Mouse (Mus musculus) kidney, postnatal 0 days (tissue): ENCODE data around the gene Gnaz. TPM values are rescaled to one million over a fixed set of nuclear protein-coding genes. Genes with fewer than 3 reads are reported as not detected.

Experiments
- ATAC-seq: fragments of 200-750 bp; cut with Nextera tagmentation; replicated peaks from 2 replicates; pipeline ENCODE4 v1.8.0; 2017; ENCODE audit warnings: low read depth, moderate number of reproducible peaks, moderate TSS enrichment, moderate library complexity; ENCODE audit not compliant: low FRiP score
- DNase-seq: peaks from one replicate; pipeline ENCODE4 v3.0.0-alpha.2; 2016; ENCODE audit warnings: low spot score
- H3K27ac ChIP-seq: fragments of 300-500 bp; sonication (generic); 2 replicates; pipeline ENCODE4 v1.5.1; 2014; ENCODE audit warnings: mild to moderate bottlenecking
- H3K27me3 ChIP-seq: fragments of 300-500 bp; sonication (generic); 2 replicates; pipeline ENCODE4 v1.6.1; 2014; ENCODE audit warnings: low read length, mixed read lengths; ENCODE audit not compliant: insufficient read depth
- H3K36me3 ChIP-seq: fragments of 300-500 bp; sonication (generic); 2 replicates; pipeline ENCODE4 v1.6.1; 2014; ENCODE audit warnings: low read length, mixed read lengths; ENCODE audit not compliant: insufficient read depth
- H3K4me1 ChIP-seq: fragments of 300-500 bp; sonication (generic); replicated peaks from 2 replicates; pipeline ENCODE4 v1.6.1; 2014; ENCODE audit warnings: antibody characterized with exemption, low read length, mixed read lengths; ENCODE audit not compliant: insufficient read depth
- H3K4me2 ChIP-seq: fragments of 300-500 bp; sonication (generic); 2 replicates; pipeline ENCODE4 v1.6.1; 2014; ENCODE audit warnings: mild to moderate bottlenecking, low read length, moderate library complexity, mixed read lengths
- H3K4me3 ChIP-seq: fragments of 300-500 bp; sonication (generic); replicated peaks from 2 replicates; pipeline ENCODE4 v1.5.1; 2014; ENCODE audit warnings: low read depth, low read length
- H3K9ac ChIP-seq: fragments of 300-500 bp; sonication (generic); 2 replicates; pipeline ENCODE4 v1.6.1; 2014; ENCODE audit warnings: low read depth, low read length
- H3K9me3 ChIP-seq: fragments of 300-500 bp; sonication (generic); replicated peaks from 2 replicates; pipeline ENCODE4 v1.6.1; 2016; ENCODE audit warnings: low read length, inconsistent platforms, mixed read lengths
- CTCF ChIP-seq: IDR thresholded peaks from 2 replicates; pipeline ENCODE4 v1.5.1; 2016; ENCODE audit warnings: antibody characterized with exemption, low read depth, mild to moderate bottlenecking, moderate library complexity
- WGBS: fragments of 180-500 bp; shearing (Covaris S2); extraction: QIAGEN DNeasy Blood & Tissue Kit; methylation state at CpG from one replicate; pipeline ENCODE4 v1.1.7; 2014; 5-methylcytosine and 5-hydroxymethylcytosine counted together
- polyA plus RNA-seq: library from polyadenylated mRNA; unstranded; fragments of >200 nt; fragmentation: Nextera tagmentation; extraction: Ambion mirVana; gene quantifications from 2 replicates; pipeline ENCODE4 v1.2.1, GENCODE M21; 2015

Gnaz gene
- polyA plus RNA-seq, 1 experiment from 2014 or later: 5.6 TPM

DNA sequence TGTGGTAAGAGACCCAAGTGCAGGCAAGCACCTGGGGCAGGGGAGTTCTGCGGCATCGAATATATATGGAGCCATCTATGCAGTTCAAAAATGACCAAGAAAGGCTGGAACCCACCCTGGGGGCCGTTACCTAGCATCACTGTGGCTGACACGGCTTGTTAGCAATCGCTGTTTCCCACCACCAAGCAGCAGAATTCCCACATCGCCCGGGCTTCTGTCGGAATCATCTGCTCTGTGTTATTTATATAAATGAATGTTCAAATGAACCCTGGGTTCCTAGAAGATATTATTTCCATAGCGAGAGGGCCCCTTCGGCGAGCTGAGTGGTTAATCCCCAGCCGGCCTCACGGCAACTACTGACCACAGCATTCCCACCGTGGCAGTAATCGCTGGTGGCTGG is 43.7 kb downstream of the Gnaz start:
- WGBS: 92% methylated on average over 15 of the region's 15 CpGs
- Histone ChIP-seq H3K4me1 (0 out of 2 replicates have a peak, but pooled peaks cover 5% of the 10 kb centered on the region), H3K36me3 (no peaks in the 10 kb centered on the region), H3K4me2 (no peak overlapping the region), H3K27me3 (no peaks in the 10 kb centered on the region), H3K9ac (no peak overlapping the region), H3K27ac (no peak overlapping the region), H3K4me3 (no peak overlapping the region), H3K9me3 (no peaks in the 10 kb centered on the region)
- TF ChIP-seq CTCF: no peak
- DNase-seq (no peak), ATAC-seq (no peak)

DNA sequence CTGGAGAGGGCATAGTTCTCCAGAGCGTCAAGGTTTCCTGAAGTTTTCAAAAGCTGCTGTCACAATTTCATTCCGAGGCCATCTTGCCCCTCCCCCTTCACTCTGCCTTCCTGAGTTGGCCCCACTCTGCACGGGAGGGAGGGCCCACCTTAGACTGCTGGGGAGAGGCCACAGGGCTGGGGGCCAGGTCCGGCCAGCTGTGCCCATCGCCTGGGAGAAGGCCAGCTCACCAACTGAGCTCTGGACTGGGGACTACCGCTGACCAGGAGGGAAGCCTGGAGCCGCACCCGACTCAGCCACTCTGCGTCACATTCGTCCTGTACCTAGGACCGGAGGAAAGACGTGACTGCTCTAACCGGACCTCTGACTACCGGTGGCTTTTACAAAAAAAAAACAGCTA is 48.5 kb downstream of the Gnaz start:
- no peak for DNase-seq
- H3K4me3 ChIP-seq: no peak overlapping the region
- no peak overlapping the region for H3K4me2 ChIP-seq
- H3K36me3 ChIP-seq: no peaks in the 10 kb centered on the region
- H3K4me1 ChIP-seq: no peaks in the 10 kb centered on the region
- H3K9ac ChIP-seq: no peak overlapping the region
- H3K27ac ChIP-seq: no peak overlapping the region
- H3K27me3 ChIP-seq: no peaks in the 10 kb centered on the region
- H3K9me3 ChIP-seq: no peaks in the 10 kb centered on the region
- no peak for TF ChIP-seq CTCF
- 69% methylated on average over 14 of the region's 14 CpGs for WGBS
- no peak for ATAC-seq

DNA sequence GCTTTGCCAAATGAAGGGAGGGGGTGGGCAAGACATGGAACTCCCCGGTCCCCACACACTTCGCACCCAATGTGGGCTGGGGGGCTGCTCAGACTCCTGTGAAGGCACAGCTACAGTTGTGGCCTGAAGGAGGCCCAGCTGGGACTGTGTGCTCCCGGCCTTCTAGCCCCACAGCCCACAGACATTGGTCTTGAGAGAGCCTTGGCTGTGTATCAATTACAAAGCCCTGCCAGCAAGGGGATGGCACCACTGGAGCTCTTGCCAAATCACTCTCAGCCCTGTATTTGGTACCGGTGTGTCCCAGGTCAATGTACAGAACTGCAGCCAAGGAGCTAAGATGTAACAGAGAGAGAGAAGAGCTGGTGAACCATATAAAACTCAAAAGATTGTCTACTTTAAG is 49.5 kb downstream of the Gnaz start:
- no peak for TF ChIP-seq CTCF
- no peak overlapping the region for H3K4me2 ChIP-seq

DNA sequence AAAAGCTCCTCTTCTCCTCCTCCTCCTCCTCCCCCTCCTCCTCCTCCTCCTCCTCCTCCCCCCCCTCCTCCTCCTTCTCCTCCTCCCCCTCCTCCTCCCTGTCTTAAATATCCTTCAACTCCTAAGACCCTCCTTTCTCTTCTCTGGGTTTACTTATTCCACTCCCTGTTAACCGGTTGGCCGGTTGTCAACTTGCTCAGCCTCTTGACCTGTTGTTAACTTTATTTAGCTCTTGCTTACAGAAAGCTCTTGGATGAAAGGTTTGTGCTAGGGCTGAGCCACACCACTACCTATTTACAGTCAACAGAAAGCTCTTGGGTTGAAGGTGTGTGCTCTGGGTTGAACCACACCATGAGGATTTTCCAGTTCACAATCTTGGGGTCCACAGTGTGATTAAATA is 53.3 kb downstream of the Gnaz start:
- Histone ChIP-seq H3K9me3 (no peaks in the 10 kb centered on the region), H3K4me1 (no peaks in the 10 kb centered on the region), H3K4me3 (no peak overlapping the region), H3K9ac (no peak overlapping the region), H3K27ac (no peak overlapping the region), H3K4me2 (no peak overlapping the region), H3K36me3 (no peaks in the 10 kb centered on the region), H3K27me3 (no peaks in the 10 kb centered on the region)
- DNase-seq (peak; percentile 13), ATAC-seq (no peak)
- TF ChIP-seq CTCF: no peak
- WGBS: 17% methylated on average over 2 of the region's 2 CpGs

More for the DNA sequence above, 49.5 kb downstream of the Gnaz start:
- Histone ChIP-seq H3K27me3 (no peaks in the 10 kb centered on the region), H3K4me3 (no peak overlapping the region), H3K36me3 (no peaks in the 10 kb centered on the region), H3K9ac (no peak overlapping the region), H3K27ac (no peak overlapping the region), H3K9me3 (no peaks in the 10 kb centered on the region), H3K4me1 (no peaks in the 10 kb centered on the region)
- no peak for ATAC-seq
- WGBS: 77% methylated on average over 4 of the region's 4 CpGs
- no peak for DNase-seq

DNA sequence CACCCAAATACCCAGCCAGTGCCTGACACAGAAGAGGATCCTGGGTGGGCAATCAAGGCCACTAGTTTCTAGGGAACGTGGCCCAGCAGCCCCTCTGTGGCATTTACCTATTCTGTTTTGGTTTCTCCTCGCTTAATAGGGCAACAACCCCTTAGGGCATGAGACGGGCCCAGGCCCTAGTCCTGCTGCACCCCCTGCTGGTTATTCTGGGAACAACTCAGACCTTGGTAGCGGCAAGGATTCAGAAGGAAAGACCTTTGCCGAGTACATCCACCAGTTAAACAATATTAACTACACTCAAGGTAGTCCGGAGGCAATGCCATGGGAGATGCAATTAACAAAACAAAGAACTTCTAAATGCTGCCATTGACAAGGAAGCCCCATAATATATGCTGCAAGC is 54.2 kb downstream of the Gnaz start:
- Histone ChIP-seq H3K9ac (no peak overlapping the region), H3K27me3 (no peaks in the 10 kb centered on the region), H3K4me1 (no peaks in the 10 kb centered on the region), H3K27ac (no peak overlapping the region), H3K36me3 (no peaks in the 10 kb centered on the region), H3K4me3 (no peak overlapping the region), H3K4me2 (no peak overlapping the region), H3K9me3 (no peaks in the 10 kb centered on the region)
- DNase-seq: peak; percentile 72
- peak; percentile 81 for ATAC-seq
- WGBS: 15% methylated on average over 6 of the region's 6 CpGs
- peak; percentile 95 for TF ChIP-seq CTCF

DNA sequence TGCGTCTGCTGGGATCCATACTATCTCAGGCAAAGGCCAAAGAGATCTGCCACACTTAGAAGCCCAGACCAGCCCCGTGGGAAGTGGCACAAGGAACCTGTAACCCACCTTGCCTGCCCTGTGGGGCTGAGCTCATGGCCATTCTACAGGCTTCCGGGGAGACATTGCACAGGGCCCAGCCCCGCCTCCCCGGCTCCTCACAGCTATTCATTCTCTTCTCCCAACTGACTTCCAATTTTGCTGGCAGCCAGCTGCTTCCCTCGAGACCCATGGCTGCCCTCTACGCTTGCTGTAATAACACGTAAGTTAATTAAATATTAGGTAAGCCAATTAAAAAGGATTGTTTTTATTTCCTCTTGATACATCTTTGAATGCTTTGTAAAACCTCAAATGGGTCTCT is 59.5 kb downstream of the Gnaz start:
- TF ChIP-seq CTCF: no peak
- Histone ChIP-seq H3K27ac (no peak overlapping the region), H3K36me3 (no peaks in the 10 kb centered on the region), H3K9ac (no peak overlapping the region), H3K4me1 (no peaks in the 10 kb centered on the region), H3K4me2 (no peak overlapping the region), H3K4me3 (no peak overlapping the region), H3K9me3 (no peaks in the 10 kb centered on the region), H3K27me3 (no peaks in the 10 kb centered on the region)
- no peak for DNase-seq
- ATAC-seq: no peak
- 62% methylated on average over 8 of the region's 8 CpGs for WGBS

DNA sequence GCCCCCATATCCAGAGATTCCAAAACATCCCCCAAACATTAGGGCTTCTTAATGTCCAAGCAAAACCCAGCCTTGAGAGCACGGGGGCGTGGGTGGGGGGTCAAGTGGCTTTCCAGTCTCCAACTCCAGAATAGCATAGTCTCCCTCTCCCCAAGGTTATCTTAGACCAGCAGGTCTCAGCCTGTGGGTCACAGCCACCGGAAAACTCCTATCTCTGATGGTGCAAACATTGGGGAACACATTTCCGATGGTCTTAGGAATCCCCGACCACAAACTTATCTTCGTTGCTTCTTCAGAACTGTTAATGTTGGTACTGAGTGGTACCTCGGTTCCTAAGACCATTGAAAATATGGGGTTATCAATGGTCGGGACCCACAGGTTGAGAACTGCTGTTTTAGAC is 61.8 kb downstream of the Gnaz start:
- Histone ChIP-seq H3K27me3 (no peaks in the 10 kb centered on the region), H3K4me2 (no peak overlapping the region), H3K9me3 (no peaks in the 10 kb centered on the region), H3K9ac (no peak overlapping the region), H3K4me3 (no peak overlapping the region), H3K4me1 (no peaks in the 10 kb centered on the region), H3K36me3 (no peaks in the 10 kb centered on the region), H3K27ac (no peak overlapping the region)
- DNase-seq (no peak), ATAC-seq (no peak)
- 87% methylated on average over 8 of the region's 8 CpGs for WGBS
- no peak for TF ChIP-seq CTCF
